Mouse (Mus musculus) fat pad, adult 2 months (tissue): ENCODE measurements at regions not wholly inside any gene's neighbourhood (a gene's known extent, or its start where the extent isn't known, plus 50 kb on each side); places are given as distances from the start of the nearest gene placed in this dataset.

Experiments
- DNase-seq: peaks from one replicate; pipeline ENCODE4 v3.0.0-alpha.2; 2011; ENCODE audit warnings: low read depth, low spot score; ENCODE audit errors: extremely low read depth

DNA sequence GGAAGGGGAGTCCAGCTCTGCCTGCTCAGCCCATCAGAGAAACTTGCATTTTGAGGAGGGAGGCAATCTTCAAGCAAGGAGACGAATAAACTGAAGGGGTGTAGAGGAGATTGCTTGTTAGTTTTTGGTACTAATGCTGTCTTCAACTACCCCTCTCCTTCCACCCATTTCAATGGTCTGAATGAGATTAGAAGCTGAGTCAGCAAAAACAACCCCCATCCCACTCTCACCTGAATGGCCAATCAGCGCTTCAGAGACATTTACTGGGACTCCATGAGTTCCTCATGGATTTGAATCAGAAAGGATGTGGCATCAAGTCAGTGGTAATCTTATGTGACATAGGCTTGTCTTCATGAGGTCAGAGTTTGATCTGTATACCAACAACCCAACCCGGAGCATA, 180.0 kb upstream of the Nlrp1b start:
- no peak for DNase-seq

DNA sequence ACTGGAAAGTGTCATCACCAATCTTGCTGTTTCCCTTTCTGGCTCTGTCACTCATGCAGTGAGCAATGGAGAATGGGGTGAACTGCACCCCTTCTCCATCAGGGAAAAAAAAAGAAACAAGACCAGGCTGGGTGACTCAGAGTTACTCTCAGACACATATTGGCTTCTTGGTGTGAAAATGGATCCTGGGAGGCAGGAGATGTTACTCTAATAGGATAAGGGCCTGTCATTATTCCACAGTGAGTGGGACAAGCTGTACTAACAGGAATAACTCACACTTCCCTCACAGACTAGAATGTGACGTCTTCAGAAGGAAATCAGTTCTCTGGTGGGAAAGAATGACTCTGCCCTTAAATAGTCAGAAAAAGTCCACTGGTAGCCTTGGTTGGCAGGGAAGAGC, 181.4 kb upstream of the Nlrp1b start:
- no peak for DNase-seq

DNA sequence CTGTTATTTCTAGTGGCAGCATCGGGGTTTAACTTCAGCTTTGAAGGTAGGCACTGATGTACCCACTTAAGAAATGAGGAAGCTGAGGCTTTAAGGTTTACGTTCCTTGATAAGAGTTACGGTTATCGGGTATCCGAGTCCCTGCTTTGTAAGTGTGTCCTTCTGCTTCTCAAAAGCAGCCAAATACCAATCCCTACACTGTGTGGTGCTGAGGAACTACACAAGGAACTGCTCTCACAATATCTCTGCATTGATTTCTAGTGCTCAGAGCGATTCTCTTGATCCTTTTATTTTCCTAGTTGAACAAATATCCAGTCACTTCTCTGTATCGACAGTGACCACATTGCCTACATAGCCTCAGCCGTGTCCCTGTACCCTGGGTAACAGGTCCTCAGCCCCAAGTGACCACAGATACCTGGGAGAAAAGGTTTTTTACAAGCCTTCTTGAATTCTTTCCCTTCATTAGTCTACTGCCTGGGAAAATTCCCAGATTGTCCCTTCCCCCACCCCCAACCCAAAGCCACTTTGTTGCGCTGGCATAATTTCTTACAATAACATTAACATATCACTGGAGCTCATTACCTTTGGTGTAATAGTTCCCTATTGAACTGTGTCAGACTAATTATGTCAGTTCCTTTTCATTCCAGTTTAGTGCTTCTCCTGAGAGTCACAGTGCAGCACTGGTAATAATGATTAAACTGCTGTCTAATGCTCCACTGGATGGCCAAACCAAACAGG, 184.0 kb upstream of the Nlrp1b start:
- no peak for DNase-seq

DNA sequence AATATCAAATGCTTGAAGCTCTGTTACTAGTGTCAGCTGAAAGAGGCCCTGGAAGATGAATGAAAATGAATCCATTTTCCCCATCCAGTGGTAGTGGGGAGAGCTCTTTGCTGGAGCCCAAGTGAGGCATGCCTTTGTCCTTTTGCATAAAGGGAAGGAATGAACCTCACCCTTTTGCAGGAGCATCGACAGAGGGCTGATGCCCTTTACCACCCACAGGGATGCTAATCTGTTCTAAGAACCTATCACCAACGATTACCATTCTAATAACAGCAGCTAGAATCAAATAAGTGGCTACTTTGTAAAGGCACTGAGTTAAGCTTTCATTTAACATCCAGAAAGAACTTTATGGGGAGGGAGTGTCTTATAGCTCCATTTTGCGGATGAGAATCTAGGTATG, 184.9 kb upstream of the Nlrp1b start:
- no peak for DNase-seq

DNA sequence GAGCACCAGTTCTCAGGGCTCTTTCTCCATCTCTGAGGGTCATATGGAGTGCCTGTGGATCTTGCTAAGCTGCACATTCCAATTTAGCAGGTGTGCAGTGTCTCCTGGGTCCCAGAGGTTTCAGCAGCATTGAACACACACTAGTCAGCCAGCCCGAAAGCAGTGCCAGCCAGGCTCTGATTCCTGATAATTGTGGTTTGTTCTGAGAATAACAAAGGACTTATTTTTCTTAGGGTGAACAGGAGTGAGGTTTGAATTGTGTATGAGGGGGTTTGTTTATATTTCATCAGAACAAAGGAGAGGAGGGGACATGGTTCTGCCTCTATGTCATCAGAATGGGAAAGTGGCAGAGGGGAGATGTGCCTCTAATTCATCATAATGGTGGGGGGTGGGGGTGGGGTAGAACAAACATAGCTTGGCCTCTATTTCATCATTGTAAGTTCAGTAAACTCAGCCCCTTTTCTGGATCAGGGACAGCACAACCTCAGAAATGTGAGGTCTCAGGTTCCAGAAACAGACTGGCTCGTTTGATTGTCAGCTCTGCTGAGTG, 191.8 kb upstream of the Nlrp1b start:
- DNase-seq = no peak

DNA sequence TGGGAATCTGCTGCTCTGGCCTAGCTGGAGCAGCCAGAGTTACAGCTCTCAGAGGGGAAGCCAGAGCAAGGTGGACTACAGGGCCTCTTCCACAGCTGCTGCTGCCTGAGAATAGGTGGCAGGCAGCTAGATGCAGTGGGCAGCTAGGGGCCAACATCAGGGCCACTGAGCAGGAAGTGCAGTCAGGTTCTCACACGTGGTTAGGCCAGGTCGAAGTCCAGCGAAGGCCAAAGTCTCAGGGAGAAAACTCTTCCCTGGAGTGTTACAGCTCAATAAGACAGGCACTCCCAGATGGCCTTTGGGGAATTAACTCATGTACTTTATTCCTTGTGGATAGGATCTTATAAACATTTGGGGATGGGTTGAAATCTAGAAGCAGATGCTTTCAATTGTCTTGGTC, 192.7 kb upstream of the Nlrp1b start:
- DNase-seq = no peak

DNA sequence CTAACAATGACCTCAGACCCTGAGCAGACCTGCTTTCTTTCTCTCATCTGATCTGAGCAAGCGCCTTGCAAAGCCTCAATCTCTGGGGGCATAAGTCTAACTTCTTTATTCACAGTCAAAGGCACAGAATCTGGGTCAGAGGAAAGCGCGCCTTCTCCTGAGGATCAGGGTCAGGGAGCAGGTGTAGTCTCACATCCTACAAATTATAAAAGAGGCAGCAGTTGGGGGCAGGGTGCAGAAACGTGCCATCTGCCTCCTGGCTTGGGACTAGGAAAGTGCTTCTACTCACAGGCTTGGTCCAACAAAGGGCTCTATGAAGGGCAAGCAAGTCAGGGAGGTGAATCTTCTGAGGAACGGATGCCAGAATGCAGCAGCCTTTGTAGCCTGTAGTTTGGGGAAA, 194.3 kb upstream of the Nlrp1b start:
- no peak for DNase-seq

DNA sequence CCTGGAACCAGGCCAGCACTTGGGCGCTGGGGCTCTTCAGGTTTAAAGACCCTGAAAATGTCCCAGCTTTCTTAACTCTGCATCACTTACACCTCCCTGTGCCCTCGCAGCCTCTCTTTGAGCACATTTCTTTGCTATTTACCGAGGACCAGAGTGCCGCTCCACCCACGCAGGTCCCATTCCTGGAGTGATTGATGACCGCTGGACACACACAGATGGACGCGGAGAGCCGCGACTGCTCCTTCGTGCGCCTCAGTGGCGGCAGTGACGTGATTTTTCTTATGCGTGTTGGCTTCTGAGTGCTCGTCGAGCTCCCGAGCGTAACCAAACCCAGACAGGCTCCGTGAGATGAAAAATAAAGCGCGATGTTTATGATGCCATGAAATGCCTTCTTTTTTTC, 199.2 kb upstream of the Nlrp1b start:
- DNase-seq = no peak

DNA sequence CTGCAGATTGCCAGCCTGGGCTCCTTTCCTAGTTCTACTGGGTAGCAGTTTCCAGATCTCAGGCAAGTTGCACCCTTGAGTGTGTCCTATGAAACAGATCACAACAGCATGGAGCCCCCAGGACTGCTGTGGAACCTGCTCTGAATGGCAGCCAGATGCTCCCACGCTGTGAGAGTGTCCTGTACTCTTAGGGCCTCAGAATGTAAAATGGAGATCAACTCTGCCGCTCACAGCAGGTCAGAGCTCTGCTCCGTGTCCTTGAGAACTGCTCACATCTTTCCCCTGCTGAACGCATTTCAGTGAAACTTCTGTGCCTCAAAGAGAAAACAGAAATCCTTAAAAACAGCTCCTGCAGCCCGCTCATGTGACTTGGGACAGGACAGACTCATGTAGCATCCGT, 203.7 kb upstream of the Nlrp1b start:
- no peak for DNase-seq

DNA sequence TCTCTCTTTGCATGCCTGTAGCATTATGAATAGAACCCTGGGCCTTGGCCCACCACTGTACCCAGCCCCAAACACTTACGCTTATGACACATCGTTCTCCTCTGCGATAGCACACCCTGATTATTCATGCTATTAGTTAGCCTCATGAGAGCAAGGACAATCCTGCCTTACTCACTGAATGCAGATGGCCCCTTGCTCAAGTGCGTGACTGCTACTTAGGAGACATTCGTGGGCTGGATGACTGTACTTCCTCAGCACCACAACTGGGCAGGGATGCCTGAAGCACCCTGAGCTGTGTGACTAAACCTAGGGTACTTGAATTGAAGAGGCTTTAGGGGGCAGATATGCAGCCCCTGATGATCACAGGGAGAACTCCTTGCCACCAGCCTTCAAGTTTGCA, 204.4 kb upstream of the Nlrp1b start:
- DNase-seq = no peak

DNA sequence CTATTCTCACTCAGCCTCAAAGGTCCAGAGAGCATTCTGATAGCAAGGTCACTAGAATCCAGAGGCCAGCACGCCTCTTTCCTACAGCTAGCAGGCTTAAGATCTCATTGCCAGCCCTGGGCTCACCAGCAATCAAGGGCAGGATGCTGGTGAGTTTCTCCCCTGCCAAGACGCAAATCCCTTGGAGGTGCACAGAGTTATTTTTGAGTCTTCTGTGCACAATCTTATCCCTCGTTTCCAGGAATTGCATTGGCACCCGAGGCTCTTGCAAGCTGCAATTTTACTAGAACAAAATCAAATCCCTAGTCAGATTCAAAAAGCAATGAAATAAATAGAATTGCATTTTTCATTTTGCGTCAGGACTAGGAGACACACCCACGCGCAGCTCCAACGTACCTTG, 205.2 kb upstream of the Nlrp1b start:
- DNase-seq = no peak

DNA sequence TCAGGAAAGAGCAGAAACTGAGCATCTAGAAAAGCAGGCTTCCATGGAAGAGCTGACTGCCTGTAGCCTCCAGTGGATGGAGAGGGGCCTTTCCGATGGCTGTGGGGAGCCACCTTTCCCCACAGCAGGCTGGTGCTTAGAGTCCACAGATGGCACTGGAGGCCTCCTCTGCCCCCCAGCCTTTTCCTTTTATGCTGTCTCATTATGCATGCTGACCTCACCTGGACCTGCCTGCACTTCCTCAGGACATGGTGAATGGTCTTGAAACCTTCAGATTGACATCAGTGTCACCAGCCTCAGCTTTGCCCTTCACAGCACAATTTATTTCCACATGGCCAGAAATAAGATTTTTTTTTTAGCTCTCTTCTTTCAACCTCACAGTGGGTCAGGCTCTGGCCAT, 205.8 kb upstream of the Nlrp1b start:
- no peak for DNase-seq

DNA sequence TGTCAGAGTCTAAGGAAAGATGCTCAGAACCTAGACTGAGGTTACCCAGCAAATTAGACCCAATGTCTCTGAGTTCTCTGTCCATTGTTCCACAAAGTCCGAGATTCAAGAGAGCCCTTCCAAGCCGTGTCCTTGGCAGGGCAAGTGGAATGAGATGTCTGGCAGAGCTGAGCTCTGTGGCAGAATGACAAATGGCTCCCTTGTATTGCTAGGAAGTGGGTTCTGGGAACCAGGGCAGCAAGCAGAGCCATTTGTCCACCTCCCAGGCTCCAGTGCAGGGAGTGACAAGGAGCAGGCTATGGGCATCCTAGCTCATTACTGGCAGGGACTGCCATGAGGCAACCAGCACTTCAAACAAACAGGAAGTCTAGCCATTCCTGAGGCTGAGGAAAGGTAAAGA, 206.3 kb upstream of the Nlrp1b start:
- DNase-seq = no peak

DNA sequence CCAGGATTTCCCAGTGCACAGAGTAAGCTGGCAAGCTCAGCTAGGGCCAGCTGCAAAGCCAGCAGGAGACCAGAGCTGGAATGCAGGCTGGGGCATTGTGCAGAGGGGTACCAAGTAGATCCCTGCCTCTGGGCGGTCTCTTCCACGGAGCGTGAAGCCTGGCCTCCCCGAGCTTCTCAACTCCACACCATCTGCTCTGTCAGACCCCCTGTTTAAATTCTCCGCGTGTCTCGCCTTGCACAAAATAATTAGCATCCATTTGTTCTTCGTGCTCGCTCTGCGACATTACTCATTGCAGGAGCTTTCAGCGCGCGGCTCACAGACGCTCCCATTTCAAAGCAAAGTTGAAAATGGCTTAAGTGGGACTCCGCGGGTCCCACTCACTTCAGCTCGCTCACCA, 209.3 kb upstream of the Nlrp1b start:
- no peak for DNase-seq

DNA sequence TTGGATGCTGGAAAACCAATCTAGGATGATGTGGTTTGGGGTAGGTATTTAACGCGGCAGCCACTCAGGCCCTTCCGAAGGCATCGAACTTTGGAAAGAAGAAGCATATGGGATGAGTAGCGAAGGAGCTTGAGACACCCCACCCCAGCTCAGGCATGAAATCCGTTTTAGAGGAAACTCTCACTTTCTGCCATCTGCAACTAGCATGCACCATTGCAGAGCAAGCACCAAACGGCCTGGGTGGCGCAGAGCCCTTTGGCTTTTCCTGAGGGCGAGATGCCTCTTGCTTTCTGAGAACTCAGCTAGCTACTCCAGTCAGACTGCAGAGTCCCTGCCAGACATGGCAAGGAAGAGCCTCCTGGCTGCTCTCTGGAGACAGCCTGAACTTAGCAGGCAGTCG, 209.9 kb upstream of the Nlrp1b start:
- no peak for DNase-seq

DNA sequence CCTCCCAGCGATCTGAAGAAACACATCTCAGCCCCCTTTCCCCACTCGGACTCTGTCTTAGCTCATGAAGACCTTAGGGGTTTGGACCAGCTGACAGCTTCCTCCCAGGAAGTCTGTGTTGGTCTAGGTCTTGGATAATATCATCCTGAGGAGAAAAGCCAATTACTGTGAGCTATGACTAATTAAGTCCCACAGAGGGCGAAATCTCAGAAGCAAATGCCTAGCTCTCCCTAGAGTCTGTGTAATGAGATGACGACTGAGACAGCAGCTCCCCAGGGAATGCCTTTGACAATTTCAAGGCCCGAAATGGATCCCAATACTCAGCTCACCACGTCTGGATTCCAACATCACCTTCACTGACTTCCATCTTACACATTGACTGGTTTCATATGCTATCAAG, 213.5 kb upstream of the Nlrp1b start:
- DNase-seq = no peak

DNA sequence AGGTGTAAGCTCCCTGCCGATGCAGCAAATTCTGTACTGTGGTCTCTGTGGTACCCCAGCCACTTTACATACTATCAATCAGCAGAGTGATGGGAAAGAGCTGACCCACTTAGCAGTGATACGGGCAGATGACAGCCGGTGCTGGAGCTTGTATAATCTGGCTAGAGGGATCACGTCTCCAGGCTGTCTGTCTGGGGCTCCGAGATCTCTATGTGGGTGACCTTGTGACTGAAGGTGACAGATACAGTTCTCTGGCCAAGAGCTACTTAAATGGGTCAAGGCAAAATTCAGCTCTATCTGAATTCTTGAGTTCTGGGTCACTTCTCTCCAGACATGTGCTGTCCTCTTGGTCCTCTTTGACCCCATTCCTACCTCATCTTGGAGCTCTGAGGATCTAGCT, 216.1 kb upstream of the Nlrp1b start:
- DNase-seq = no peak

DNA sequence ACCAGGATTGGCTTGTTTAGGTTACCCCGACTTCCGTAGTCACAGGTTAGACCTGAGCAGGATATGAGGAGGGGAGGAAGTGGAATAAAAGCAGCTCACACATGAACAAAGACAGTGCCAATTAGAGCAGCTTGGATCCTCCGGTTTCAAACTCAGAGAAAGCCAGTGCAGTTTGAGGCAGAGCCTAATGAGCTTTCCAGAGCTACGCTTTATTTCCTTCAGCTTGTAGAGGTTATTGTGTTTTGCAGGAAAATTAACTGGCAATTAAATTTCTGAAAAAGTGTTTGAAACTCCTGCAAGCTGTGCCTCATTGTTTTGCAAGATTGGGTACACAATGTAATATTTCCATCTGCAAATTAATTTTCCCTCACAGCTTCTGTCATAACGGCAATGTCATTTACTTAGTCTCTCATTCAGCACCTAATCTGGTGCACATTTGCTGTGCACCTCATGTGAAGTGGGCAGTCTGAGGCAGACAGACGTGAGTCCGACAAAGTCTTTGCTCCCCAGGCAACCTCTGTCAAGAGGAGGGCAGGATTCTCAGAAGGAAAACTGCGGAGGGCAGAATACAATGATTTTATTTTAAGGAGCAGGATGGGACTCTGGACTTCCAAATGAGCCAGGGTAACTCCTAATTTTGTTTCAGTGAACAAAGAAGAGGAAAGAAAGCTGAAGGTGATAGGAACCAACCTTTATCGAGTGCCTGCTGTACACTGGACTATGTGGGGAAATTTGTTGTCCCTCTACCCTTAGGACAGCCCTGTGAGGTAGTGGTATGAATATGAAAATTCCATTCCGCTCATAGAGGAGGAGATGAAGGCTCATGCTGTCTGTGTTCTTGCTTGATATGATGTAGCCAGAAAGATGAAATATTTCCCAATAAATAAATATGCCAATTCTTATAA, 217.6 kb upstream of the Nlrp1b start:
- no peak for DNase-seq

DNA sequence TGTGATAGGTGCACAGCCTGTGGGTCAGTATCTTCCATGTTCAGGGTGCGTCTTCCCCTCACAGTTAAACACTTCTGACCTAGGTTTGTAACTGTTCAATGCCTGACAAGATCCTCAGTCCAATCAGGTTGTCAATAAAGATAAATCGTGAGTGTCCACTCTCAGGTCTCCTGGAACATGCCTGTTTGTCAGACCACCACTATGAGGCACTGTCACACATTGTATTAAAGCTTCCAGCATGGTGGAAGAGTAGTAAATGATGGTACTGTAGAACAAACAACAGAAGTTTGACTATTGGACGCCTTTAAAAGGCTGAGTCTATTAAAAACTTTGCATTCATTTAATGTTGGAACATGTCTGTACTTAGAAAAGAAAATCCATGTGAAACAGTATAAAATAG, 249.6 kb upstream of the Nlrp1b start:
- DNase-seq = no peak

DNA sequence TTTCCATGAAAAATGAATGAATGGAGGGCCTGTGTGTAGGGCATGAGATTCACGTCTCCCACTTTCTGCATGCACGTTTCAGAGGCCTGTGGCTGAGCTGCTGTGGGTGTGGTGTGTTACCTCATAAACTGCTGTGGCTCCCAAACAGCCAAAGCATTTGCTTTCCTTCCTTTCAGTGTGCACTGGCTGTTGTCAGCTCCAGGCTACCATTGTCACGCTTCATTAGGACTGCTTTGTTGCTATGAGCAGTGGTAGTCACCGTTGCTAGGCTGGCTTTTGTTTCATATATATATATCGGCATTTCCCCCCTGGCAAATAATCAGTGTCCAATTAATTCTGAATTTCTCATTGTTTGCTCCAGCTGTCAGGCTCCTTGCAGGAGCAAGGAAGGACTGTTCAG, 251.9 kb upstream of the Wscd1 start:
- DNase-seq = no peak

DNA sequence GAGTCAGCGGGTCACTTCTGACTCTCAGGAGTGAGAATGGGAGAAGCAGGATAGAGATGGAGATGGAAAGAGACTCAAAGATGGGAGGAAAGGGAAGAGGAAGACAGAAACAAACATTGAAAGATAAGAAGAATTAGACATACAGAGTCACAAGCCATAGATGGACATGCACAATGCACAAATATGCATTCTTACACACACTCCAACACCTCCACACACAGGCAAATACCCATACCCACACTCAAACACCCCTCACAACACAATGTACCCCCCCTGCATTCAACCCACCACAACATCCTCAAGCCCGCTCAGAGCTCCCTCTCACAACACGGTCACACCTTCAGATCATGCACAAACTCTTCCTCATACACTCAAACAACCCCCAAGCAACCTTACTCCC, 251.4 kb upstream of the Wscd1 start:
- no peak for DNase-seq

DNA sequence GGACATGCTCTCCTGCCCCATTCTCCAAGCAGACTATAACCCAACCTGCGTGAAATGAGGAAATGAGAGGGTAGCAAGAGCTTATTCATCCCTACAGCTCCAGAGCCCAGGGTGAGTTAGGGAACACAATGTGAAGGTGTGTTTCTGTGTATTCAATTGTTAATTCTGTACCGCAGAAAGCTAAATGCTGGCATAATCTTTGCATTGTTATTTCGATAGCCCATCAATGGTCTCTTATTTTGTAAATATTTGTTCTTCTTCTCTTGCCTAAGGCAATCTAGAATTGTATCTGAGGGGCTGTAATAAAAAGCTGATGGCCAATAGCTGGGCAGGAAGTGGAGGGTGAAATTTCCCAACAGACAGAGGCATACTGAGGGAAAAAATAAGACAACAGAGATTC, 247.6 kb upstream of the Wscd1 start:
- no peak for DNase-seq
